Mouse (Mus musculus): ENCODE measurements at regions not wholly inside any gene's neighbourhood (a gene's known extent, or its start where the extent isn't known, plus 50 kb on each side); places are given as distances from the start of the nearest gene placed in this dataset.
A peak's percentile ranks its signal among the peaks of the same experiment; 100 is the strongest.

- no peak for ATAC-seq (ENCODE audit: low TSS enrichment)
Observed at GRCm38 (mm10) chr14:94691176-94691575, 800.7 kb upstream of the Pcdh9 start.

- no peak for ATAC-seq (ENCODE audit: low TSS enrichment)
Observed at GRCm38 (mm10) chr14:94677716-94678115, 787.2 kb upstream of the Pcdh9 start.

- peak; percentile 73; the same call in 1 of the 2 replicates for ATAC-seq (ENCODE audit: low TSS enrichment)
Observed at GRCm38 (mm10) chr14:94653625-94654024, 763.1 kb upstream of the Pcdh9 start.

GRCm38 (mm10) chr14:94615006-94615405 is 724.5 kb upstream of the Pcdh9 start:
- no peak for ATAC-seq (ENCODE audit: low TSS enrichment)

Data from frontal cortex, adult (tissue).